Mouse (Mus musculus): ENCODE results near the gene Fndc10. TPM values are rescaled to one million over a fixed set of nuclear protein-coding genes. Genes with fewer than 3 reads are reported as not detected.

The Fndc10 gene
- total and polyA plus RNA-seq, 2 experiments from 2014 or later, result 26.5 to 52.0 TPM

GRCm38 (mm10) chr4:155653086-155653450 is 41.1 kb upstream of the Fndc10 start, which contains the start of gene Mmp23:
TSS of gene Mmp23 (minus strand) at chr4:155653384.
- peak within 1 kb of the TSS; percentile 45 for H3K9ac ChIP-seq (replicated peaks; ENCODE audit: low read length)
- H3K27me3 ChIP-seq (ENCODE audit: insufficient read depth, low read length), result peaks cover 17% of the 10 kb centered on the region; the same call in 1 of the 2 replicates
- DNase-seq (ENCODE audit: low spot score) (peak; percentile 54), ATAC-seq (0 out of 2 replicates have a peak, but pooled peaks have one; percentile 36)
- no peak within 1 kb of the TSS for H3K27ac ChIP-seq
- peak within 1 kb of the TSS; percentile 37 for H3K4me3 ChIP-seq (ENCODE audit: low read length)
- H3K9me3 ChIP-seq (ENCODE audit: low read length), result no peaks in the 10 kb centered on the region
- TF ChIP-seq CTCF (IDR thresholded peaks at IDR 0.05; ENCODE audit: low read depth), result no peak
- H3K36me3 ChIP-seq (ENCODE audit: insufficient read depth, low read length), result peaks cover 46% of the 10 kb centered on the region
- peaks cover 10% of the 10 kb centered on the region; the same call in 1 of the 2 replicates for H3K4me1 ChIP-seq (ENCODE audit: insufficient read depth, low read length)
- 2% methylated on average over 33 of the region's 33 CpGs for WGBS
- H3K4me2 ChIP-seq (ENCODE audit: low read depth, low read length), result peak within 1 kb of the TSS; percentile 72

- WGBS, result 8% methylated on average over 31 of the region's 31 CpGs
- H3K4me2 ChIP-seq (ENCODE audit: low read depth, low read length), result peak overlapping the region; percentile 72
- peak overlapping the region; percentile 37 for H3K4me3 ChIP-seq (ENCODE audit: low read length)
- H3K27ac ChIP-seq, result no peak overlapping the region
- no peaks in the 10 kb centered on the region for H3K9me3 ChIP-seq (ENCODE audit: low read length)
- ATAC-seq (no peak), DNase-seq (ENCODE audit: low spot score) (peak; percentile 33)
- peak overlapping the region; percentile 45; the same call in 1 of the 2 replicates for H3K9ac ChIP-seq (replicated peaks; ENCODE audit: low read length)
- peaks cover 17% of the 10 kb centered on the region; the same call in 1 of the 2 replicates for H3K27me3 ChIP-seq (ENCODE audit: insufficient read depth, low read length)
- peaks cover 10% of the 10 kb centered on the region; the same call in 1 of the 2 replicates for H3K4me1 ChIP-seq (ENCODE audit: insufficient read depth, low read length)
- peak; percentile 45 for TF ChIP-seq CTCF (IDR thresholded peaks at IDR 0.05; ENCODE audit: low read depth)
- H3K36me3 ChIP-seq (ENCODE audit: insufficient read depth, low read length), result peaks cover 41% of the 10 kb centered on the region
Measured at GRCm38 (mm10) chr4:155653451-155654182, 40.5 kb upstream of the Fndc10 start.

- ATAC-seq (no peak), DNase-seq (ENCODE audit: low spot score) (peak; percentile 9)
- Histone ChIP-seq H3K27me3 (ENCODE audit: insufficient read depth, low read length) (peaks cover 17% of the 10 kb centered on the region; the same call in 1 of the 2 replicates), H3K27ac (no peak overlapping the region), H3K9ac (replicated peaks; ENCODE audit: low read length) (0 out of 2 replicates have a peak overlapping the region, but pooled peaks have one; percentile 13), H3K4me1 (ENCODE audit: insufficient read depth, low read length) (peaks cover 10% of the 10 kb centered on the region; the same call in 1 of the 2 replicates), H3K36me3 (ENCODE audit: insufficient read depth, low read length) (peaks cover 36% of the 10 kb centered on the region), H3K9me3 (ENCODE audit: low read length) (no peaks in the 10 kb centered on the region), H3K4me2 (ENCODE audit: low read depth, low read length) (peak overlapping the region; percentile 72), H3K4me3 (ENCODE audit: low read length) (peak overlapping the region; percentile 23)
- TF ChIP-seq CTCF (IDR thresholded peaks at IDR 0.05; ENCODE audit: low read depth), result no peak
- 14% methylated on average over 6 of the region's 6 CpGs for WGBS
Measured at GRCm38 (mm10) chr4:155654183-155654455, 40.0 kb upstream of the Fndc10 start.

GRCm38 (mm10) chr4:155654456-155655298 is 39.5 kb upstream of the Fndc10 start:
- Histone ChIP-seq H3K36me3 (ENCODE audit: insufficient read depth, low read length) (peaks cover 31% of the 10 kb centered on the region), H3K9ac (replicated peaks; ENCODE audit: low read length) (peak overlapping the region; percentile 13; the same call in 1 of the 2 replicates)
- ATAC-seq, result peak; percentile 40

GRCm38 (mm10) chr4:155656214-155656751 is 37.9 kb upstream of the Fndc10 start:
- peaks cover 15% of the 10 kb centered on the region for H3K36me3 ChIP-seq (ENCODE audit: insufficient read depth, low read length)
- peaks cover 17% of the 10 kb centered on the region; the same call in 1 of the 2 replicates for H3K27me3 ChIP-seq (ENCODE audit: insufficient read depth, low read length)

More at GRCm38 (mm10) chr4:155654456-155655298, 39.5 kb upstream of the Fndc10 start:
- TF ChIP-seq CTCF (IDR thresholded peaks at IDR 0.05; ENCODE audit: low read depth), result no peak; the same call in 1 of the 2 replicates
- H3K27me3 ChIP-seq (ENCODE audit: insufficient read depth, low read length), result peaks cover 17% of the 10 kb centered on the region; the same call in 1 of the 2 replicates
- H3K4me1 ChIP-seq (ENCODE audit: insufficient read depth, low read length), result peaks cover 10% of the 10 kb centered on the region; the same call in 1 of the 2 replicates
- peak overlapping the region; percentile 72 for H3K4me2 ChIP-seq (ENCODE audit: low read depth, low read length)
- DNase-seq (ENCODE audit: low spot score), result peak; percentile 47
- peak overlapping the region; percentile 23 for H3K4me3 ChIP-seq (ENCODE audit: low read length)
- H3K9me3 ChIP-seq (ENCODE audit: low read length), result no peaks in the 10 kb centered on the region
- H3K27ac ChIP-seq, result no peak overlapping the region
- WGBS, result 12% methylated on average over 50 of the region's 52 CpGs

GRCm38 (mm10) chr4:155658961-155659360 is 35.2 kb upstream of the Fndc10 start:
- ATAC-seq (no peak), DNase-seq (ENCODE audit: low spot score) (no peak)
- Histone ChIP-seq H3K4me2 (ENCODE audit: low read depth, low read length) (no peak overlapping the region), H3K4me1 (ENCODE audit: insufficient read depth, low read length) (no peaks in the 10 kb centered on the region; the same call in 1 of the 2 replicates), H3K9ac (replicated peaks; ENCODE audit: low read length) (no peak overlapping the region), H3K27ac (no peak overlapping the region), H3K9me3 (ENCODE audit: low read length) (no peaks in the 10 kb centered on the region), H3K36me3 (ENCODE audit: insufficient read depth, low read length) (peaks cover 16% of the 10 kb centered on the region), H3K27me3 (ENCODE audit: insufficient read depth, low read length) (peaks cover 11% of the 10 kb centered on the region; the same call in 1 of the 2 replicates), H3K4me3 (ENCODE audit: low read length) (no peak overlapping the region)
- WGBS, result 91% methylated on average over 10 of the region's 10 CpGs
- no peak for TF ChIP-seq CTCF (IDR thresholded peaks at IDR 0.05; ENCODE audit: low read depth)

More at GRCm38 (mm10) chr4:155656214-155656751, 37.9 kb upstream of the Fndc10 start:
- no peak for TF ChIP-seq CTCF (IDR thresholded peaks at IDR 0.05; ENCODE audit: low read depth)
- H3K4me3 ChIP-seq (ENCODE audit: low read length), result no peak overlapping the region
- no peak overlapping the region for H3K9ac ChIP-seq (replicated peaks; ENCODE audit: low read length)
- H3K4me1 ChIP-seq (ENCODE audit: insufficient read depth, low read length), result peaks cover 10% of the 10 kb centered on the region; the same call in 1 of the 2 replicates
- no peak overlapping the region for H3K4me2 ChIP-seq (ENCODE audit: low read depth, low read length)
- H3K9me3 ChIP-seq (ENCODE audit: low read length), result no peaks in the 10 kb centered on the region
- WGBS, result 80% methylated on average over 13 of the region's 13 CpGs
- ATAC-seq (no peak), DNase-seq (ENCODE audit: low spot score) (no peak)
- no peak overlapping the region for H3K27ac ChIP-seq

Data from hindbrain, postnatal 0 days (tissue).